Mouse (Mus musculus) heart, adult 2 months (tissue): Measurements from ENCODE around the gene Vps35.

ENCODE experiments used
- CTCF ChIP-seq: fragments of 200-600 bp; IDR thresholded peaks from 2 replicates; pipeline ENCODE4 v1.8.1; 2022; ENCODE audit warnings: antibody characterized with exemption, mild to moderate bottlenecking, moderate library complexity
- POLR2A ChIP-seq: fragments of 200-500 bp; IDR thresholded peaks from 2 replicates; pipeline ENCODE4 v1.6.1; 2011; ENCODE audit warnings: mild to moderate bottlenecking, low read depth, low read length, control low read depth; ENCODE audit not compliant: insufficient read depth

DNA sequence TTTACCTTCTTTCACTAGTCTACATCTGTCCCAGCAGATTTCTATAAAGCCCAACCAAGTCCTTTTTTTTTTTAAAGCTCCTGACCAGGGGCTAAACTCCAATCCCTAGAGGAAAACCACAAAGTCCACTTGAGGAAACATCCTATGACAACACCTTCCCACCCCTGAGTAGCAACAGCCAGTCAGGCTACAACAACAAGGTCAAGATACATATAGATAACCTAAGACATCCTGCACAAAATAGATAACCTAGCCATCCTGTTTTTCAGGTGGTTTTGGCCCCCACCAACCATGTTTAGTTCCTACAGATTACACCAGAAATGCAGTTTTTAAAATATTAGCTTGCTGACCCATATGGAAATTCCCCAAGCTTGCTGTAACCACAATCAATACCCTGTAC is 35.5 kb upstream of the Vps35 start:
- TF ChIP-seq CTCF = no peak
- no peak for TF ChIP-seq POLR2A
